Mouse (Mus musculus) retina, adult 2 months (tissue): ENCODE measurements at regions not wholly inside any gene's neighbourhood (a gene's known extent, or its start where the extent isn't known, plus 50 kb on each side); places are given as distances from the start of the nearest gene placed in this dataset.
"Not testable (repeated sequence)": the region's sequence is repeated elsewhere in the genome, so short reads cannot be mapped to it uniquely, and the experiment has no call there.

Source experiments
- DNase-seq: peaks from one replicate; pipeline ENCODE4 v3.0.0-alpha.2; 2012; ENCODE audit warnings: low read depth, low spot score

DNA sequence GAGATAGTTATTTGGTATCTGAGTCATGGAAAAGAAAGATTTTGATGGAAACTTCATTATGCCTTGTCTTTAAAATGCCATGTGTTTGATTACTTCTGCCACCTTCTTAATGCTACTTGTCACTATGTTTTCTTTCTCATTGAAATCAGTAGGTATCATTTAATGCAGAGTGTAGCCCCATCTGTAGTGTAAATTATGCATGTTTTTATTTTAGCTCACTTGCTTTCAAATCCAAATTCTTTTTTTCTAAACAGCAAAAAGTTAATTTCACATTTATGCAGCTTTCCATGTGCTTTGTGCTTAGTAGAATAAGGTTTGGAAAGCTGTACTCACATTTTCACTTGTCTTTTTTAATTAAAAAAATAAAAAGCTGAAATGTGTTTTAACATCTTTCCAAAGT is 748.0 kb upstream of the Epha7 start:
- no peak for DNase-seq

DNA sequence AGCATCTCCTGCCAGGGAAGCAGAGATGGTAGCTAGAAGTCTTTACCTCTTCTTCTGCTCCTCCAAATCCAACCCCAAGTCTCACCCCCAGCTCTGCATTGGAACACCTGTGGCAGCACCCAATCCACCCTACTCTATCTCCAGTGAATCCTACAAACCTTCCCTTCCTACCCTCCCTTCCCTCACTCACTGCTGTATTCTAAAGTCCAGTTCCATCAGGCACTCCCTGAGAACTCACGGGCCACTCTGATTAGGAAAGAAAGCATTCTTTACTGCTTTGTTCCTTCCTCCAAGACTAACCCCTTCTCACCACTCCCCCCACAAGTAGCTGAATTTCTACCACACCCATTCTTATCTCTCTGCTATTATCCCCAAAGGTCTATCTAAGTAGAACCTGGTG is 747.1 kb upstream of the Epha7 start:
- DNase-seq = no peak

DNA sequence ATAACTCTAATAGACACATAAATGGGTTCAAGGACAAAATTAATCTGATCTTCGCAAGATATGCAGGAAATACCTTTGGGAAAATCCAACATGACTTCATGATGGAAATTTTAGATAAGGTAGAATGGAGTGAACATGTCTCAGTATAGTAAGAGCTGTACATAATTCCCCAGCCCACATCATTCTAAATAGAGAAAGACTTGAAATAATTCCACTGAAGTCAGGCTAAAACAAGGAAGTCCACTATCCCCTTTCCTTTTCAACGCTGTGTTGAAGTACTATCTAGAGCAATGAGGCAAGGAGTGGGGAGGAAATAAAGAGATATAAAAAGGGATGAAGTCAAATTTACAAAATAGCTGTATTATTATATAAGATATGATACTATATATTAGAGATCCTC is 733.9 kb upstream of the Epha7 start:
- no peak for DNase-seq

DNA sequence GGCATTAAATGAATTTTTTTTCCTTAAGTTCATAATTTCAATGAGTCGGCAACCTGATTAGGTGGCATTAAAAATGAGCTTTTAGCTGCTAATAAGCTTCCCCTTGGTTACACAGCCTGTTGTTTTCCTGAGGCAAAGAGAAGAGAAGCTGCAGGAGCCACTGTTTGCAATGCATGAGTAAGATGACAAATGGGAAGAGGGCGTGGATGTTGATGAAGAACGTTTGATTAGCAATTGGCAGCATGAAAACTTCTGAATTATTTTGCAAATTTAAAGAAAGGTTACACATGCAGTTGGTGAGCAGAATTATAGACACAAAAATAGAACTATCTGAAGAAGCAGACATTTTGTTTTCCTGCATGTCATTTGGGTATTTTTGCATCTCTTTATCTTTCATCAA is 720.1 kb upstream of the Epha7 start:
- DNase-seq = no peak

DNA sequence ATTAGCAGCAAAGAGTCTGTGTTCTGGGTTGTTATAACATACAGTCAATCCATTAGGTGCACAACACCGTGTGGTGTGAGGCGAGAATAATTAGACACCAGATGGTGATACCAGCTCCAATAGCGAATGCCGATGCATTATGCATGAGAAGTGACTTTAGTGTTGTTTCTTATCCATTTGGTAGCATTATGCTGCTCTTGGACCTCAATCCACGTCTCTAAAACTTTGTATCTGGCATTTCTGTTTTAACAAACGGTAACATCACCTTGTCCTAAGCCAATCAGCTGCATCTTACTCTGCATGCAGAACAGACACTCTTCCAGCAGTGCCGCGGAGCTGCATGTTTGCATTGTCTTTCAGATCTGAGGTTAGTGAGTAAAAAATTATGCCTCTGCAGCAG is 669.8 kb upstream of the Epha7 start:
- no peak for DNase-seq

DNA sequence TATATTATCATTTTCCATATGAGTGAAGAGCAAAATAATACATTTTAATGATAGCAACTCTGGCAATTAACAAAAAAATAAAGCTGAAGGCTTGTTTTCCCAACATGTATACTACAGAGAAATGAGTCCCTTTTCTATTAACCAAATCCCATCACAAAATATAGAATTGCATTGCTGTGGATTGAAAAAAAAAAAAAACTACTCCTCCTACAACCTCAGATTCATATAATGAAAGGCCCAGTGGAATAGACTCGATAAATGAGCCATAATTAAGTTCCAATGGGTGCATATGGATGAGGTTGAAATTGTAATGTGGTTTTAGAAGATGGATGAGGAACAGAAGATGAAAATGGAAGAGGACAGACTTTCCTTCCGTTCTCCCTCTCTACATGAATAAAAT is 657.8 kb upstream of the Epha7 start:
- no peak for DNase-seq

DNA sequence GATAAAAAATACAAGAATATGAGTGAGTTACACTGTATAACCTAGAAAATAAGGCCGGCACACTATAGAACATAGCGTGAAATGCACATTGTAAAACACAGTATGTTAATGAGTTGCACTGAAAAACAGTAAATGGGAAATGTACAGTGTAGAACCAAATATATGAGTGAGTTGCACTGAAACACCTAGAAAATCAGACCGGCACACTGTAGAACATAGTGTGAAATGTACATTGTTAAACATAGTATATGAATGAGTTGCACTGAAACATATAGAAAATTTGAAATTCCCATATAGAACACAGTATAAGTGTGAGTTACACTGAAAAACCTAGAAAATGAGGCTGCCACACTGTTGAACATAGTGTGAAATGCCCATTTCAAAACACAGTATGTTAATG is 636.2 kb upstream of the Epha7 start:
- peak; percentile 69 for DNase-seq

DNA sequence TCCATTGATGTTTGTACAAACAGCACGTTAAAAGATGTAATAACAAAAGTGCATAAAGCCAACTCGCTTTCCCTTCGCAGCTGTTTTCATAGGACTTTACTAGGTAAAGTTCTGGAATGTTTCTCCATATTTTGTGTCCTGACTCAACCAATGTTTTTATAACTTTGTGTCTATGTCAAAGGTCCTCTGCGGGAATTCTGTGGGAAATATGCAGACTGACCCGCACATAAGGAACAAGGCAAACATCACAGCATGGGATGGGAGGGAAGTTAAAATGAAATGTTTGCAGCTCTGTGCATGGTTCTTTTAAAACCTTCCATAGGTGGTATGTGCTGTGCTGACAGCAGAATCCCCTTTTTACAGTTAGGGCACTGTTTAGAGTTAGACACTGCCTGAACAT is 622.1 kb upstream of the Epha7 start:
- DNase-seq = no peak

DNA sequence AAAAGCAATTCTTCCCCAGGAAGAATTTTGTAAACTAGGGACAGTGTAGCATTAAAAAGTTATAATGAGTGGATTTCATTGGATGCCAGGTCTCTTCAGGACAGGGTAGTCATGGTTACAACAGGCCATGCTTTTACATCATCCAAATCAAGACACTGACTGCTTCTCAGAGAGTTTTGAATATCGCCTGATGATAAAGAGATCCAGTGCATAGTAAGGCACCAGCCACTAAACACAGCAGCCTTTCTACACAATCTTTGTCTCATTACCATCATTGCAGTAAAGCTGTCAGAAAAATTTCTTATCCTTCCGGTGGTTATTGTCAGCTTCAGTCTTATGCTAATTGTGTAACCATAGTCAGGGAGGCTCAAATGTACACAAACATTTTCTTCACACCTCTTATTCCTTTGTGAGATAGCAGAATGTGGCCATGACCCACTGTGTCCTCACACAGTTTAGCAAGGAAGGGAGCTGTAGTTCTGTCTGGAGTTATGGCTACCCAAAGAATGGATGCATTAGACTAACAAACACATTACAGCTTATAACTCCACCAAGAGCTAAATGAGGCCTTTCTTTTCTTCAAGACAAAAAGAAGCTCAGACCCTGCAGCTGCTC is 585.2 kb upstream of the Epha7 start:
- no peak for DNase-seq

DNA sequence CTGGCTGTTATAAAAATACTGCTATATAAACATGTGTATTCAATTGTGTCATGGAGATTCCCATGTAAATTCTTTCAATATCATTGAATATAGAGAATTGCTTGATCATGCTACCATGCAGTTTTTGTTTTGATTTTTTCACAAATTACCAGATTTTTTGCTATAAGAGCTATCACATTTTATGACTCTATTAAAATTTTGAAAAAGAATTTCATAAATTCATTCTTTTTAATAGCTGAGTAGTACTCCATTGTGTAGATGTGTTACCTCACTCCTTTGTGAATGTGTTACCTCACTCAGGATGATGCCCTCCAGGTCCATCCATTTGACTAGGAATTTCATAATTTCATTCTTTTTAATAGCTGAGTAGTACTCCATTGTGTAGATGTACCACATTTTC is 577.4 kb upstream of the Epha7 start:
- not testable (repeated sequence) for DNase-seq

DNA sequence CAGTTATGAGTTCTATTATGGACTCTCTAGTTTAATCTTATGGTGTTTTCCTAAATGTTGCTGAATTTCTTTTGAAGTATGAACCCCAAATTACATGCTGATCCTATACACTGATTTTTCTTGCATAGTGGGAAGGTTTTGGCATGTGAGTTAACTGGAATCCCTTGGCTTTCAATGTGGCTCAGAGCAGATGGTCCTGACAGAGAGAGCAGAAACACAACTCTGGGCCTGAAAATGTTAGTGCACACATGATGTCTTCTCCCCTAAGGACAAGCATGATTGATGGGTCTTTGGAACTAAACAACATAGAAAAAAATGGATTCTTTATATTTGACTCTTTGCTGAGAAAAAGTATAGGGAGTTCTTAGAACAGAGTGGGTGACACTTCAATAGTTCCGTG is 570.7 kb upstream of the Epha7 start:
- DNase-seq = no peak
